Mouse (Mus musculus) liver, adult 2 months (tissue): ENCODE measurements around the gene Mettl24. TPM values are rescaled to one million over a fixed set of nuclear protein-coding genes. Genes with fewer than 3 reads are reported as not detected.
A peak's percentile ranks its signal among the peaks of the same experiment; 100 is the strongest.
"Not testable (repeated sequence)": the region's sequence is repeated elsewhere in the genome, so short reads cannot be mapped to it uniquely, and the experiment has no call there.

Source experiments
- DNase-seq: peaks from one replicate; pipeline ENCODE4 v3.0.0-alpha.2; 2011; ENCODE audit warnings: low read depth, low spot score; ENCODE audit errors: extremely low read depth
- H3K27ac ChIP-seq: fragments of 200-500 bp; replicated peaks from 2 replicates; pipeline ENCODE4 v1.5.1; 2012; ENCODE audit warnings: low read depth, mild to moderate bottlenecking, control low read depth, inconsistent platforms, low read length; ENCODE audit not compliant: insufficient read depth
- H3K27me3 ChIP-seq: fragments of 200-500 bp; 2 replicates; pipeline ENCODE4 v1.6.1; 2012; ENCODE audit warnings: mild to moderate bottlenecking, moderate library complexity, low read length, inconsistent platforms; ENCODE audit not compliant: control insufficient read depth, insufficient read depth
- H3K36me3 ChIP-seq: fragments of 200-500 bp; 2 replicates; pipeline ENCODE4 v1.6.1; 2012; ENCODE audit warnings: low read length, inconsistent platforms; ENCODE audit not compliant: control insufficient read depth, insufficient read depth
- H3K4me1 ChIP-seq: fragments of 200-500 bp; 2 replicates; pipeline ENCODE4 v1.6.1; 2011; ENCODE audit warnings: low read length; ENCODE audit not compliant: control insufficient read depth, insufficient read depth
- H3K4me3 ChIP-seq: fragments of 200-500 bp; 2 replicates; pipeline ENCODE4 v1.5.1; 2011; ENCODE audit warnings: low read depth, mild to moderate bottlenecking, control low read depth, low read length, moderate library complexity; ENCODE audit not compliant: insufficient read depth
- H3K79me2 ChIP-seq: fragments of 200-500 bp; 2 replicates; pipeline ENCODE4 v1.6.1; 2012; ENCODE audit warnings: inconsistent platforms, mild to moderate bottlenecking, low read length, moderate library complexity; ENCODE audit not compliant: control insufficient read depth, insufficient read depth
- H3K9ac ChIP-seq: fragments of 200-500 bp; 2 replicates; pipeline ENCODE4 v1.6.1; 2012; ENCODE audit warnings: low read depth, mild to moderate bottlenecking, control low read depth, inconsistent platforms, low read length
- CTCF ChIP-seq: fragments of 200-500 bp; IDR thresholded peaks from 2 replicates; pipeline ENCODE4 v1.5.1; 2011; ENCODE audit warnings: low read depth, low read length, control low read depth
- POLR2A ChIP-seq: fragments of 200-500 bp; IDR thresholded peaks from 2 replicates; pipeline ENCODE4 v1.6.1; 2011; ENCODE audit warnings: low read length, control low read depth; ENCODE audit not compliant: insufficient read depth; ENCODE audit errors: extremely low read depth
- WGBS: fragments of 180-500 bp; shearing (Covaris S2); methylation state at CpG from one replicate; pipeline ENCODE4 v1.1.7; 2018; 5-methylcytosine and 5-hydroxymethylcytosine counted together
- polyA plus RNA-seq: library from polyadenylated mRNA; depleted of rRNA; stranded (reverse); fragments of >200 nt; gene quantifications from 2 replicates; pipeline ENCODE4 v1.2.3, GENCODE M21; 2012
- total RNA-seq: library from RNA; depleted of rRNA; stranded (reverse); fragments of >200 nt; gene quantifications from 2 replicates; pipeline ENCODE4 v1.2.3, GENCODE M21; 2014

The Mettl24 gene
- total and polyA plus RNA-seq, 2 experiments, result 0.09 TPM; not detected in 1

DNA sequence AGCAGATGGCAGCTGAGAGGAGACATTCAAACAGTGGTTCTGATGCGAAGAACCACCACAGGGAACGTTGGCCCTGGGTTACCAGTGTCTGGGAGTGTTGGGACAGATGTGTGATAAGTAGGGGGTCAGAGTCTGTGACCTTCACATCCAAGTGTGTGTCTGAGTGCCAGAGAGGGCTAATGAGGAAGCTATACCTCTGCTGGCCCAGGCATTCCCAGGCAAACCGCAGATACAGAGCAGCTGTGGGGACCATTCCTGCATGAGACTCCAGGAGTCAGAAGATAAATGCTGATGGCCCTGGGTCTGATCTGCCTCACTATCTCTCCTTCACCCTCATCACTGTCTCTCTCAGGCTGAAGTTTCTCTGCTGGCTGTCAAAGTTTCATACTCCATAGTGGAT lies 57.6 kb downstream of the Mettl24 start:
- WGBS, result 34% methylated on average over 3 of the region's 3 CpGs
- H3K79me2 ChIP-seq, result no peaks in the 10 kb centered on the region
- H3K4me3 ChIP-seq, result no peak overlapping the region
- H3K4me1 ChIP-seq, result no peaks in the 10 kb centered on the region
- no peak for DNase-seq
- TF ChIP-seq CTCF (no peak), POLR2A (no peak)
- H3K9ac ChIP-seq, result no peak overlapping the region
- H3K27me3 ChIP-seq, result no peaks in the 10 kb centered on the region
- H3K36me3 ChIP-seq, result no peaks in the 10 kb centered on the region
- no peak overlapping the region for H3K27ac ChIP-seq

DNA sequence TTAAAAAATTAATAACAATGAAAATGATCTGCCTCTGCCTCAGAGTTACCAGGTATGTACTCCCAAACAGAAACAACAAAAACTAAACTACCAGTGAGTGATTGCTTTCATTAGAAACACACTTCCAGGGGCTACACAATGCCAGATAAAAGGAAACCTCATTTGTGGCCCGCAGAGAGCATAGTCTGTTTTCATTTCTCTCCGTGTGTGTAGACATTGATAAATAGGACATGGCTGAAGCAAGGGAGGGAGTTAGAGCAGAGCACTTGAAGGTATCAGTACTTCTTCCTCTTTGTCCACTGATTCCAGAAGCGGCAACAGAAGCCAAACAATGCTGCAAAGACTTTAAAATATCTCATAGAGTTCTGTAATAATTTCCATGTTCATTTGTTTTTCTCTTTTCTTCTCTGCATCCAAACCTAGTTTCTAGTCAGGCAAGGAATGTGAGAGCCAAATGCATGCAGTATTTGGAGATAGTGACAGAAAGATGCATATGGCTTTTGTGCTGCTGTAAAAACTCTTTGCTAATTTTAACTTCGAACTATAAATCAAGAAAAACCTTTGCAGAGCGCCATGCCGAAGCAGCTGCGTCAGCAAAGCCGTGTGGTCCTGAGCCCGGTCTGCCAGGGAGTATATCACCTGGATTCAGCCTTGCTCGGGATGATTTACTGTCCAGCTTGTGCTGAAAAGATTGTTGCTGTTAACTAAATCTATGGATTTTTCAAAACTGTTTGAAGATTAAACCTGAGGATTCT lies 67.4 kb downstream of the Mettl24 start:
- TF ChIP-seq CTCF (no peak), POLR2A (no peak)
- Histone ChIP-seq H3K27ac (no peak overlapping the region), H3K4me3 (no peak overlapping the region), H3K27me3 (no peaks in the 10 kb centered on the region), H3K9ac (no peak overlapping the region), H3K4me1 (no peaks in the 10 kb centered on the region), H3K36me3 (no peaks in the 10 kb centered on the region), H3K79me2 (no peaks in the 10 kb centered on the region)
- WGBS, result 73% methylated on average over 10 of the region's 10 CpGs
- DNase-seq, result no peak

DNA sequence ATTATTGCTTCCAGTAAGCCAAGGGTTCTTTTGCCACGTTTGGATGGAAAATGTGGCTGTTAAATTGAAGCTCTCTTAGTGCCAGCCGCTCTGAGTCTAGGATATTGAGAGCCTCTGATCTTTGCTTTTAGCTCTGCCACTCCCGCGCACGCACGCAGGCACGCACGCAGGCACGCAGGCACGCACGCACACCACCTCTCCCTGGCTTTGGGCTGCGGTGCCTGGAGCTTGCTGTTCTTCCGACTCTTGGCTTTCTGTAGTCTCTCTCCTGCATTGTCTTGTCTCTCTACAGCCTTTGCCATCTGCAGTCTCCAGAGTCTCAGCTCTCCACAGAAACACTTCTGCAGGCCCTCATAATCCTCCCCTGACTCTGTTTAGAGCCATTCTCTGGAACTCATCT lies 68.1 kb downstream of the Mettl24 start:
- WGBS, result 74% methylated on average over 13 of the region's 13 CpGs
- Histone ChIP-seq H3K4me3 (no peak overlapping the region), H3K9ac (no peak overlapping the region), H3K4me1 (no peaks in the 10 kb centered on the region), H3K36me3 (no peaks in the 10 kb centered on the region), H3K27me3 (no peaks in the 10 kb centered on the region), H3K79me2 (no peaks in the 10 kb centered on the region), H3K27ac (no peak overlapping the region)
- no peak for TF ChIP-seq CTCF
- TF ChIP-seq POLR2A, result no peak
- DNase-seq, result no peak

DNA sequence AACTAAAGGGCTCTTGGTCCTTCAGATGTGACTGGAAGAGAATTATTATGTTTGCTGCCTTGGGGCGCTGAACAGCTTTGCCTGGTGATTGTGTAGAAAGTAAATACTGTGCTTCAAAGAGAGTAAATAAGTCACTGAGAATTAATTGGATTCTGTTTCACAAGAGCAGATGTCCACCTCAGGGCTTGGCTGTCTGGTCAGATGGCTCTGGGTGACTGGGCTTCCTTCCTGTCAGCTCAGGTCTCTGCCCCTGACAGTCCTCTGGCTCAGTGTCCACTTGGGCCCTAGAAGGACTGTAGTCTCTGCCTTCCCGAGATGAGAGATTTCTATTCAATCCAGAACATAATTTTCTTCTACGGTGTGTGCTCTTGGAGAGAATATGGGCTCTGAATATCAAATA lies 70.0 kb downstream of the Mettl24 start:
- no peaks in the 10 kb centered on the region for H3K36me3 ChIP-seq
- DNase-seq, result peak; percentile 2
- no peaks in the 10 kb centered on the region for H3K4me1 ChIP-seq
- no peak for TF ChIP-seq CTCF
- no peak for TF ChIP-seq POLR2A
- no peak overlapping the region for H3K27ac ChIP-seq
- no peaks in the 10 kb centered on the region for H3K79me2 ChIP-seq
- H3K9ac ChIP-seq, result no peak overlapping the region
- WGBS, result 57% methylated on average over 3 of the region's 3 CpGs
- H3K4me3 ChIP-seq, result no peak overlapping the region
- H3K27me3 ChIP-seq, result no peaks in the 10 kb centered on the region

DNA sequence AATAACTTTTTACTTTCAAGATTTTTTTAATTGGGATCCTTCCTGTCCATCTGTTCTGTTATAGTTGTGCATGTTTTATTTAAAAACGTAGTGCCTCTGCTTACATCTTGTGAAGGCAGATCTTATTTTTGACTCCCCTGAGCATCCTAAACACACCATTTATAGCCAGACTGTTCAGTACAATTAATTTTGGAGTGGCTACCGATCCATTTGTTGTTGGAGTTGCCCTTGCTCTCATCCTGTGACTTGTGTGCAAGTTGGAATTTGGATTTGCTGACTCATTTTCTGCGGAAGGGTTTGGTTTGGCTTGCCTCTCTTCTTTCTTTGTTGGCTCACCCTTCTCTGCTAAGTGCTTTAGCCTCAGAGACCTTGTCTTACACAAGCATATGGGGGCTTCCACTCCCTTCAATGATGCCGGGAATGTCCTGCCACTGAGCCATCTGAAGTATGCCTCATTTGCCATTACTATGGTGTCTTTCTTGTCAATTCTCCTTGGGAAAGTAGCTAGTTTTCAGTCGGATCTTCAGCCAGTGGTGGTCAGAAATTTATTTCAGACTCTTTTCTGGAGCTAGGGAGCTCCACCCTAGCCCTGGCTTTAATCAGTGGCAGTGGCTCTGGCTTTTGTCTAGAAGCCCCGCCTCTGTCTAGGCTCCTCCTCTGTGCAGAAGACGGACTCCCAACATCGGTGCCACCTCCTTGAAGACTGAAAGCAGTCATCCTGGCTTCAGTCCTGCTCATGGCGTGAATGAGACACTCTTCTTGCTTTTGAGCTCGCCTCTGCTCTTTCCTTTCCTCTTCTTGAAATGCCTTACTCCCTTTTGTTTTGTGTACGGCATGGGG lies 75.3 kb downstream of the Mettl24 start:
- Histone ChIP-seq H3K27me3 (no peaks in the 10 kb centered on the region), H3K79me2 (no peaks in the 10 kb centered on the region), H3K27ac (no peak overlapping the region), H3K4me3 (no peak overlapping the region), H3K9ac (no peak overlapping the region), H3K36me3 (no peaks in the 10 kb centered on the region), H3K4me1 (no peaks in the 10 kb centered on the region)
- no peak for DNase-seq
- WGBS, result 76% methylated on average over 11 of the region's 11 CpGs
- no peak for TF ChIP-seq CTCF
- no peak for TF ChIP-seq POLR2A

DNA sequence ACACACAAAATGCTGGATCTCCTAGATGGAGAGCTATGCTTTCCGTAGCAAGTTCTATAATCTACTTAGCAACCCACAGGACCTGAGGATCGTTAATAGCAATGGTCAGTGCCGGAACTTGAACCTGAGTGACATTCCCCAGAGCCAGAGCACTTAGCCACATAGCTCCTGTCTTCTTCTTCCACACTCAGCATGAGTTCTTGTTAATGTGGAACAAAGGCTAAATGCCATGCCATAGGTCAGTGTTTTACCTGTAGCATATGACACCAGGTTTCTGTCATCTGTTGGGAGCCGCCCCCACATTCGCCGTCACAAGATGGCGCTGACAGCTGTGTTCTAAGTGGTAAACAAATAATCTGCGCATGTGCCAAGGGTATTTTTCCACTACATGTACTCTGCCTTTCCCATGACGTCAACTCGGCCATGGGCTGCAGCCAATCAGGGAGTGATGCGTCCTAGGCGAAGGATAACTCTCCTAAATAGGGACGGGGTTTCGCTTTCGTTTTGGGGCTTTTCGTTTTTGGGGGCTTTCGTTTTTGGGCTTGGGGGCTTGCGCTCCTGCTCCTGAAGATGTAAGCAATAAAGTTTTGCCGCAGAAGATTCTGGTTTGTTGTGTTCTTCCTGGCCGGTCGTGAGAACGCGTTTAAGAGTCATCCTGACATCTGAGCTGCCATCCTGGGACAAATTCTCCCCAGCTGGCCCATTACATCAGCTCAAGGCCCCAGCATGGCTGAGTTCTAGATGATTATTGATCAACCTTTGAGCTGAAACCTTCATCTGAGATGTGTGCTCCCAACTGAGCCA lies 76.5 kb downstream of the Mettl24 start:
- not testable (repeated sequence) for H3K27ac ChIP-seq, DNase-seq, H3K27me3 ChIP-seq, H3K9ac ChIP-seq, H3K4me3 ChIP-seq, H3K79me2 ChIP-seq, H3K36me3 ChIP-seq, H3K4me1 ChIP-seq
- WGBS, result 97% methylated on average over 23 of the region's 23 CpGs
